Mouse (Mus musculus): Measurements from ENCODE around the gene Ankrd44. TPM values are rescaled to one million over a fixed set of nuclear protein-coding genes. Genes with fewer than 3 reads are reported as not detected.

The Ankrd44 gene
- polyA plus RNA-seq, 1 experiment from 2014 or later, result 22.5 TPM

GRCm38 (mm10) chr1:54629106-54629505, 297.1 kb downstream of the Ankrd44 start:
- Histone ChIP-seq H3K27ac (ENCODE audit: low read length) (no peak overlapping the region), H3K9me3 (ENCODE audit: control insufficient read depth, low read depth, low read length) (no peaks in the 10 kb centered on the region), H3K36me3 (ENCODE audit: control insufficient read depth, insufficient read depth, low read length) (no peaks in the 10 kb centered on the region), H3K4me2 (replicated peaks; ENCODE audit: low read depth, low read length) (no peak overlapping the region), H3K27me3 (ENCODE audit: control insufficient read depth, insufficient read depth, low read length) (no peaks in the 10 kb centered on the region), H3K4me1 (ENCODE audit: control insufficient read depth, insufficient read depth, low read length) (no peaks in the 10 kb centered on the region), H3K9ac (replicated peaks; ENCODE audit: low read depth, low read length) (no peak overlapping the region), H3K4me3 (ENCODE audit: low read depth, low read length) (no peak overlapping the region)
- ATAC-seq (ENCODE audit: insufficient number of reproducible peaks, insufficient read depth, low FRiP score, low read depth), result no peak
- 66% methylated on average over 1 of the region's 1 CpGs for WGBS

- 84% methylated on average over 6 of the region's 6 CpGs for WGBS
- H3K4me2 ChIP-seq (replicated peaks; ENCODE audit: low read depth, low read length), result no peak overlapping the region
- no peaks in the 10 kb centered on the region for H3K27me3 ChIP-seq (ENCODE audit: control insufficient read depth, insufficient read depth, low read length)
- H3K4me1 ChIP-seq (ENCODE audit: control insufficient read depth, insufficient read depth, low read length), result no peaks in the 10 kb centered on the region
- no peak for ATAC-seq (ENCODE audit: insufficient number of reproducible peaks, insufficient read depth, low FRiP score, low read depth)
- no peaks in the 10 kb centered on the region for H3K9me3 ChIP-seq (ENCODE audit: control insufficient read depth, low read depth, low read length)
- no peaks in the 10 kb centered on the region for H3K36me3 ChIP-seq (ENCODE audit: control insufficient read depth, insufficient read depth, low read length)
- no peak overlapping the region for H3K9ac ChIP-seq (replicated peaks; ENCODE audit: low read depth, low read length)
- no peak overlapping the region for H3K4me3 ChIP-seq (ENCODE audit: low read depth, low read length)
- H3K27ac ChIP-seq (ENCODE audit: low read length), result no peak overlapping the region
These were observed 311.2 kb downstream of the Ankrd44 start for GRCm38 (mm10) chr1:54614963-54615362.

GRCm38 (mm10) chr1:54612344-54612743, 313.8 kb downstream of the Ankrd44 start:
- Histone ChIP-seq H3K9me3 (ENCODE audit: control insufficient read depth, low read depth, low read length) (no peaks in the 10 kb centered on the region), H3K27me3 (ENCODE audit: control insufficient read depth, insufficient read depth, low read length) (no peaks in the 10 kb centered on the region), H3K4me3 (ENCODE audit: low read depth, low read length) (no peak overlapping the region), H3K9ac (replicated peaks; ENCODE audit: low read depth, low read length) (no peak overlapping the region), H3K4me2 (replicated peaks; ENCODE audit: low read depth, low read length) (no peak overlapping the region), H3K4me1 (ENCODE audit: control insufficient read depth, insufficient read depth, low read length) (no peaks in the 10 kb centered on the region), H3K36me3 (ENCODE audit: control insufficient read depth, insufficient read depth, low read length) (no peaks in the 10 kb centered on the region), H3K27ac (ENCODE audit: low read length) (peak overlapping the region; percentile 48)
- WGBS, result 53% methylated on average over 6 of the region's 6 CpGs
- 0 out of 2 replicates have a peak, but pooled peaks have one; percentile 21 for ATAC-seq (ENCODE audit: insufficient number of reproducible peaks, insufficient read depth, low FRiP score, low read depth)

- ATAC-seq (ENCODE audit: insufficient number of reproducible peaks, insufficient read depth, low FRiP score, low read depth), result peak; percentile 56; the same call in 1 of the 2 replicates
- 42% methylated on average over 7 of the region's 7 CpGs for WGBS
- Histone ChIP-seq H3K4me3 (ENCODE audit: low read depth, low read length) (no peak overlapping the region), H3K9ac (replicated peaks; ENCODE audit: low read depth, low read length) (no peak overlapping the region), H3K4me1 (ENCODE audit: control insufficient read depth, insufficient read depth, low read length) (no peaks in the 10 kb centered on the region), H3K36me3 (ENCODE audit: control insufficient read depth, insufficient read depth, low read length) (no peaks in the 10 kb centered on the region), H3K9me3 (ENCODE audit: control insufficient read depth, low read depth, low read length) (no peaks in the 10 kb centered on the region), H3K4me2 (replicated peaks; ENCODE audit: low read depth, low read length) (no peak overlapping the region), H3K27ac (ENCODE audit: low read length) (peak overlapping the region; percentile 48; the same call in 1 of the 2 replicates), H3K27me3 (ENCODE audit: control insufficient read depth, insufficient read depth, low read length) (no peaks in the 10 kb centered on the region)
These were observed 314.3 kb downstream of the Ankrd44 start for GRCm38 (mm10) chr1:54611891-54612290.

GRCm38 (mm10) chr1:54606936-54607335, 319.3 kb downstream of the Ankrd44 start:
- H3K27me3 ChIP-seq (ENCODE audit: control insufficient read depth, insufficient read depth, low read length), result no peaks in the 10 kb centered on the region
- H3K36me3 ChIP-seq (ENCODE audit: control insufficient read depth, insufficient read depth, low read length), result no peaks in the 10 kb centered on the region
- no peak overlapping the region for H3K27ac ChIP-seq (ENCODE audit: low read length)
- ATAC-seq (ENCODE audit: insufficient number of reproducible peaks, insufficient read depth, low FRiP score, low read depth), result no peak
- 93% methylated on average over 1 of the region's 1 CpGs for WGBS
- no peak overlapping the region for H3K4me2 ChIP-seq (replicated peaks; ENCODE audit: low read depth, low read length)
- no peaks in the 10 kb centered on the region for H3K4me1 ChIP-seq (ENCODE audit: control insufficient read depth, insufficient read depth, low read length)
- H3K9me3 ChIP-seq (ENCODE audit: control insufficient read depth, low read depth, low read length), result no peaks in the 10 kb centered on the region
- no peak overlapping the region for H3K9ac ChIP-seq (replicated peaks; ENCODE audit: low read depth, low read length)
- no peak overlapping the region for H3K4me3 ChIP-seq (ENCODE audit: low read depth, low read length)

GRCm38 (mm10) chr1:54601692-54602091, 324.5 kb downstream of the Ankrd44 start:
- Histone ChIP-seq H3K9ac (replicated peaks; ENCODE audit: low read depth, low read length) (no peak overlapping the region), H3K9me3 (ENCODE audit: control insufficient read depth, low read depth, low read length) (no peaks in the 10 kb centered on the region; the same call in 1 of the 2 replicates), H3K4me2 (replicated peaks; ENCODE audit: low read depth, low read length) (no peak overlapping the region), H3K27ac (ENCODE audit: low read length) (no peak overlapping the region), H3K36me3 (ENCODE audit: control insufficient read depth, insufficient read depth, low read length) (no peaks in the 10 kb centered on the region), H3K4me3 (ENCODE audit: low read depth, low read length) (no peak overlapping the region), H3K27me3 (ENCODE audit: control insufficient read depth, insufficient read depth, low read length) (no peaks in the 10 kb centered on the region), H3K4me1 (ENCODE audit: control insufficient read depth, insufficient read depth, low read length) (no peaks in the 10 kb centered on the region)
- ATAC-seq (ENCODE audit: insufficient number of reproducible peaks, insufficient read depth, low FRiP score, low read depth), result no peak
- 96% methylated on average over 9 of the region's 9 CpGs for WGBS

GRCm38 (mm10) chr1:54600275-54600674, 325.9 kb downstream of the Ankrd44 start:
- Histone ChIP-seq H3K4me3 (ENCODE audit: low read depth, low read length) (no peak overlapping the region), H3K27me3 (ENCODE audit: control insufficient read depth, insufficient read depth, low read length) (no peaks in the 10 kb centered on the region), H3K36me3 (ENCODE audit: control insufficient read depth, insufficient read depth, low read length) (no peaks in the 10 kb centered on the region), H3K4me1 (ENCODE audit: control insufficient read depth, insufficient read depth, low read length) (no peaks in the 10 kb centered on the region), H3K4me2 (replicated peaks; ENCODE audit: low read depth, low read length) (no peak overlapping the region), H3K27ac (ENCODE audit: low read length) (peak overlapping the region; percentile 18; the same call in 1 of the 2 replicates), H3K9ac (replicated peaks; ENCODE audit: low read depth, low read length) (no peak overlapping the region), H3K9me3 (ENCODE audit: control insufficient read depth, low read depth, low read length) (no peaks in the 10 kb centered on the region; the same call in 1 of the 2 replicates)
- ATAC-seq (ENCODE audit: insufficient number of reproducible peaks, insufficient read depth, low FRiP score, low read depth), result peak; percentile 62; the same call in 1 of the 2 replicates
- 76% methylated on average over 1 of the region's 1 CpGs for WGBS

- 0 out of 2 replicates have a peak, but pooled peaks have one; percentile 20 for ATAC-seq (ENCODE audit: insufficient number of reproducible peaks, insufficient read depth, low FRiP score, low read depth)
- no peak overlapping the region for H3K4me3 ChIP-seq (ENCODE audit: low read depth, low read length)
These were observed 328.5 kb downstream of the Ankrd44 start for GRCm38 (mm10) chr1:54597594-54598217.

GRCm38 (mm10) chr1:54596151-54596550, 330.0 kb downstream of the Ankrd44 start:
- Histone ChIP-seq H3K27me3 (ENCODE audit: control insufficient read depth, insufficient read depth, low read length) (no peaks in the 10 kb centered on the region), H3K9ac (replicated peaks; ENCODE audit: low read depth, low read length) (no peak overlapping the region), H3K9me3 (ENCODE audit: control insufficient read depth, low read depth, low read length) (no peaks in the 10 kb centered on the region; the same call in 1 of the 2 replicates), H3K36me3 (ENCODE audit: control insufficient read depth, insufficient read depth, low read length) (no peaks in the 10 kb centered on the region), H3K27ac (ENCODE audit: low read length) (no peak overlapping the region), H3K4me1 (ENCODE audit: control insufficient read depth, insufficient read depth, low read length) (no peaks in the 10 kb centered on the region), H3K4me3 (ENCODE audit: low read depth, low read length) (no peak overlapping the region), H3K4me2 (replicated peaks; ENCODE audit: low read depth, low read length) (no peak overlapping the region)
- no peak for ATAC-seq (ENCODE audit: insufficient number of reproducible peaks, insufficient read depth, low FRiP score, low read depth)
- 77% methylated on average over 2 of the region's 2 CpGs for WGBS

More at GRCm38 (mm10) chr1:54597594-54598217, 328.5 kb downstream of the Ankrd44 start:
- H3K4me2 ChIP-seq (replicated peaks; ENCODE audit: low read depth, low read length), result no peak overlapping the region
- H3K9me3 ChIP-seq (ENCODE audit: control insufficient read depth, low read depth, low read length), result no peaks in the 10 kb centered on the region; the same call in 1 of the 2 replicates
- no peak overlapping the region for H3K27ac ChIP-seq (ENCODE audit: low read length)
- H3K9ac ChIP-seq (replicated peaks; ENCODE audit: low read depth, low read length), result no peak overlapping the region
- 58% methylated on average over 4 of the region's 4 CpGs for WGBS
- H3K27me3 ChIP-seq (ENCODE audit: control insufficient read depth, insufficient read depth, low read length), result no peaks in the 10 kb centered on the region
- H3K36me3 ChIP-seq (ENCODE audit: control insufficient read depth, insufficient read depth, low read length), result no peaks in the 10 kb centered on the region
- no peaks in the 10 kb centered on the region for H3K4me1 ChIP-seq (ENCODE audit: control insufficient read depth, insufficient read depth, low read length)

Measured in stomach, embryonic 14.5 days (tissue).